ENCODE assay signal across 26 mouse cellular contexts in the genomic region with DNA sequence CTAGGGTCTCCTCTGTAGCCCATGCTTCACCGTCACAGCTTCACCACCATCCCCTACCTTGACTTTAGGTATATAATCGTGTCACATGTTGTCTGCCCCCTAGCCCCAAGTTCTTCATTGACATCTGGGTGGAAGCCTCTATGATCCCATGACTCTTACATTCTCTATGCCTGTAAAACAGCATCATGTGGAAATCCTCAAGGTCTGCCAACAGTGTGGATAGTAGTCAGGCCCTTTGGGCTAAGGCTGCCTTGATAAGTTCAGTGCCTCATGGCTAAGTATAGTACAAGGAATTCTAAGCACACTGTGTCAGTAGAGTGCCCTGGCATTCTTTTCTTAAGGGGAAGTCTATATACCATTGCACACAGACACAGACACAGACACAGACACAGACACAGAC.
DNase-seq lines count a peak whose midpoint lies in the region; ATAC-seq lines count a peak whose summit lies in the region.
"Had no signal": no experiment of that assay in that cellular context is flagged by ENCODE, and none has a peak within 500 bp of the region (broad histone marks: within the 10 kb centered on the region; RNA-seq: fewer than 3 reads in every experiment).

No protein-coding gene starts in this region.

- H3K9me3 ChIP-seq in heart, embryonic 11.5 days (replicated peaks; ENCODE audit: control insufficient read depth, low read length): no peaks in the 10 kb centered on the region
- H3K9me3 ChIP-seq in heart, embryonic 16.5 days (replicated peaks; ENCODE audit: control insufficient read depth, low read length): no peaks in the 10 kb centered on the region
- H3K9me3 ChIP-seq: embryonic facial prominence, embryonic 12.5 days; embryonic facial prominence, embryonic 15.5 days; hindbrain, embryonic 12.5 days; hindbrain, embryonic 15.5 days had no signal

- no peaks in the 10 kb centered on the region for H3K36me3 ChIP-seq in heart, embryonic 11.5 days (ENCODE audit: control insufficient read depth, insufficient read depth, low read length)
- no peaks in the 10 kb centered on the region for H3K36me3 ChIP-seq in heart, embryonic 16.5 days (ENCODE audit: control insufficient read depth, insufficient read depth)
- H3K36me3 ChIP-seq: embryonic facial prominence, embryonic 12.5 days; embryonic facial prominence, embryonic 15.5 days; G1E; hindbrain, embryonic 12.5 days; hindbrain, embryonic 15.5 days had no signal

- H3K27me3 ChIP-seq in heart, embryonic 11.5 days (ENCODE audit: control insufficient read depth, insufficient read depth, low read length): no peaks in the 10 kb centered on the region
- H3K27me3 ChIP-seq in heart, embryonic 16.5 days (ENCODE audit: control insufficient read depth, insufficient read depth, low read length): no peaks in the 10 kb centered on the region
- H3K27me3 ChIP-seq: CH12.LX; embryonic facial prominence, embryonic 12.5 days; embryonic facial prominence, embryonic 15.5 days; hindbrain, embryonic 12.5 days; hindbrain, embryonic 15.5 days had no signal

- no peak for ATAC-seq in heart, embryonic 11.5 days (replicated peaks; ENCODE audit: insufficient number of reproducible peaks, low FRiP score, low TSS enrichment)
- ATAC-seq in heart, embryonic 16.5 days (replicated peaks; ENCODE audit: extremely low read depth, insufficient read depth, low FRiP score): peak; percentile 85
- ATAC-seq: forebrain, embryonic 14.5 days; forebrain, postnatal 0 days; intestine, postnatal 0 days; Patski had no signal

- H3K4me3 ChIP-seq in heart, embryonic 11.5 days (ENCODE audit: low read depth, low read length): no peak overlapping the region
- H3K4me3 ChIP-seq in heart, embryonic 16.5 days (ENCODE audit: low read length): no peak overlapping the region
- H3K4me3 ChIP-seq: embryonic facial prominence, embryonic 12.5 days; embryonic facial prominence, embryonic 15.5 days; hindbrain, embryonic 12.5 days; hindbrain, embryonic 15.5 days had no signal

- DNase-seq in heart, adult 11 months: peak; percentile 96
- peak; percentile 53 for DNase-seq in heart, adult 8-10 months (ENCODE audit: low spot score)
- no peak for DNase-seq in heart, postnatal 25 days (ENCODE audit: low spot score)
- peak; percentile 40 for DNase-seq in heart, postnatal 4 days
- no peak for DNase-seq in gastrocnemius, postnatal 36 days
- no peak for DNase-seq in right cerebral cortex, postnatal 14 days
- DNase-seq: adrenal gland, postnatal 10 days; adrenal gland, postnatal 36 days; cerebellum, adult 11 months; cerebellum, adult 2 months; cerebellum, adult 9-11 months; cerebellum, postnatal 25 days; forebrain, postnatal 0 days; gastrocnemius, postnatal 25 days; kidney, adult 2 months had no signal

- 73% methylated on average over 2 of the region's 2 CpGs for WGBS in heart, embryonic 11.5 days (ENCODE audit: insufficient replicate concordance)
- WGBS in heart, embryonic 16.5 days: 64% methylated on average over 2 of the region's 2 CpGs

- intact Hi-C loops in heart, postnatal 25 days (cut with DNase I): no loop called here
- intact Hi-C loops in gastrocnemius, postnatal 36 days (cut with DNase I): no loop called here

- H3K27ac ChIP-seq in heart, embryonic 11.5 days (ENCODE audit: low read depth, low read length): no peak overlapping the region
- peak overlapping the region; percentile 73 for H3K27ac ChIP-seq in heart, embryonic 16.5 days (ENCODE audit: low read length)
- H3K27ac ChIP-seq: embryonic facial prominence, embryonic 12.5 days; embryonic facial prominence, embryonic 15.5 days; hindbrain, embryonic 12.5 days; hindbrain, embryonic 15.5 days had no signal

- H3K9ac ChIP-seq in heart, embryonic 11.5 days (ENCODE audit: low read depth, low read length): no peak overlapping the region
- no peak overlapping the region for H3K9ac ChIP-seq in heart, embryonic 16.5 days (ENCODE audit: low read length)
- H3K9ac ChIP-seq: embryonic facial prominence, embryonic 12.5 days; embryonic facial prominence, embryonic 15.5 days; forebrain, postnatal 0 days; hindbrain, embryonic 12.5 days; hindbrain, embryonic 15.5 days had no signal

- no peak overlapping the region for H3K4me2 ChIP-seq in heart, embryonic 11.5 days
- H3K4me2 ChIP-seq in heart, embryonic 16.5 days (ENCODE audit: low read depth, low read length): no peak overlapping the region
- H3K4me2 ChIP-seq: embryonic facial prominence, embryonic 12.5 days; embryonic facial prominence, embryonic 15.5 days; hindbrain, embryonic 12.5 days; hindbrain, embryonic 15.5 days had no signal

- no peaks in the 10 kb centered on the region for H3K4me1 ChIP-seq in heart, embryonic 11.5 days (ENCODE audit: control insufficient read depth, insufficient read depth, low read length)
- no peaks in the 10 kb centered on the region; the same call in 1 of the 2 replicates for H3K4me1 ChIP-seq in heart, embryonic 16.5 days (ENCODE audit: control insufficient read depth, insufficient read depth, low read length)
- H3K4me1 ChIP-seq: embryonic facial prominence, embryonic 12.5 days; embryonic facial prominence, embryonic 15.5 days; hindbrain, embryonic 12.5 days; hindbrain, embryonic 15.5 days had no signal

Comparison
In these comparisons a context has a peak if more than half of its experiments do, and no peak if none do; other contexts are left out.
1. DNase-seq: peak in heart, adult 11 months (single experiment), heart, adult 8-10 months (single experiment) and heart, postnatal 4 days (single experiment); none in heart, postnatal 25 days (single experiment), gastrocnemius, postnatal 36 days (0 of 2) and right cerebral cortex, postnatal 14 days (single experiment).